Mouse (Mus musculus) embryo, embryonic 10.5 days (tissue): ENCODE measurements around the gene Mlst8.
"Not testable (repeated sequence)": the region's sequence is repeated elsewhere in the genome, so short reads cannot be mapped to it uniquely, and the experiment has no call there.

ENCODE experiments used
- DNase-seq: peaks from one replicate; pipeline ENCODE4 v3.0.0-alpha.2; 2015; ENCODE audit warnings: low spot score

The Mlst8 gene

GRCm38 (mm10) chr17:24425905-24426304 lies 53.0 kb downstream of the Mlst8 start:
- no peak for DNase-seq

- DNase-seq = not testable (repeated sequence)
Measured at GRCm38 (mm10) chr17:24425326-24425725, 53.6 kb downstream of the Mlst8 start.

- no peak for DNase-seq
Measured at GRCm38 (mm10) chr17:24424489-24424888, 54.4 kb downstream of the Mlst8 start.
